Mouse (Mus musculus): ENCODE measurements around the gene Arrb1. TPM values are rescaled to one million over a fixed set of nuclear protein-coding genes. Genes with fewer than 3 reads are reported as not detected.
A peak's percentile ranks its signal among the peaks of the same experiment; 100 is the strongest.

The Arrb1 gene
- total RNA-seq, 2 experiments from 2014 or later: 59.0 to 96.2 TPM

- ATAC-seq (replicated peaks; ENCODE audit: low FRiP score, low TSS enrichment, poor library complexity, severe bottlenecking): peak; percentile 27
These were observed 655 bp downstream of the Arrb1 start for GRCm38 (mm10) chr7:99535741-99536501.

DNA sequence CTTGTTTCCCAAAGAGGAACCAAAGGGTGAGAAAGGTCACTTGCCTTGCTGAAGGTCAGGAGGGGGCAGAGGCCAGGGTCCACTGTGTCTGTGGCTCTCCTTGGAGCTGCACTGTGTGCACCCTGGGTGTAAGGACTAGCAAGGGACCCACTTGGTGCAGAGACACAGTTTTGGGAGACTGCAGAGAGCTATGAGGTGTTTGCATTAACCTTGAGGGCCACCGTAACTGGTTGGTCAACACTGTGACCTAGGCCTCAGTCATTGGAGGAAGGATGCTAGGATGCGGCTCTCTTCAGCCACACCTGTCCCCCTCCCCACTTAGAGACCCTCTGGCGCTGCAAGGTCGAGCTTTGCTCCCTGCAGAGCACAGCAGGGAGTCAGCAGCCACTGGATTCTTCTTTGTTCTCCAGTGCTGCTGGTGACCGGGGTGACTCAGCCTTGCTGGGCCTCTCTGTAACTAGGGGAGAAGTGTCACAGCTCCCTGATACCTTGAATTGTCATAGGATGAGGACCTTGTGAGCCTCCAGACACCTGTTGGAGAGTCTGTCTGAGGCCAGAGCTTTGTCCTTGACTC, 2.0 kb downstream of the Arrb1 start:
- ATAC-seq (replicated peaks; ENCODE audit: low FRiP score, low TSS enrichment, poor library complexity, severe bottlenecking): no peak

- ATAC-seq (replicated peaks; ENCODE audit: low FRiP score, low TSS enrichment, poor library complexity, severe bottlenecking): no peak
These were observed 3.2 kb downstream of the Arrb1 start for GRCm38 (mm10) chr7:99538421-99538820.

- ATAC-seq (replicated peaks; ENCODE audit: low FRiP score, low TSS enrichment, poor library complexity, severe bottlenecking): no peak
These were observed 4.1 kb downstream of the Arrb1 start for GRCm38 (mm10) chr7:99539201-99539891.

- no peak for ATAC-seq (replicated peaks; ENCODE audit: low FRiP score, low TSS enrichment, poor library complexity, severe bottlenecking)
These were observed 4.8 kb downstream of the Arrb1 start for GRCm38 (mm10) chr7:99540016-99540415.

- ATAC-seq (replicated peaks; ENCODE audit: low FRiP score, low TSS enrichment, poor library complexity, severe bottlenecking): no peak
These were observed 5.9 kb downstream of the Arrb1 start for GRCm38 (mm10) chr7:99541204-99541603.

DNA sequence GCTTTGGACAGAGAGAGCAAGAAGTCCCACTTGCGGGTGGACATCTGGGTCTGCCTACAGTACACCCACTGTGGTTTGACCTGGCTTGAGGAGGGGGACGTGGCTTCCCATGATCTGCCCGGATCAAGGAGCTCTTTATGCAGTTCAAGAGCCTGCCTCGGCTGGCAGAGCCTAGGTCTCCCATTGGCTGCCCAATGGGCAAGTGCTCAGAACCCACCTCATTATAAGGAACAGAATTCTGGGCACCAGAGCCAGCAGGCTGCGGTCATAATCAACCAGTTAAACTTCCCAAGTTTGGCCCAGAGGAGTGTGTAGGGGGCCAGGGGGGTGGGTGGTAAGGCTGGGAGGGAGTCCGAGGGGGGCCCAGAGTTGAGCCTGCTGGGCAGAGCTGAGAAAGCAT, 9.0 kb downstream of the Arrb1 start:
- no peak for ATAC-seq (replicated peaks; ENCODE audit: low FRiP score, low TSS enrichment, poor library complexity, severe bottlenecking)

GRCm38 (mm10) chr7:99545885-99546745, 10.8 kb downstream of the Arrb1 start:
- ATAC-seq (replicated peaks; ENCODE audit: low FRiP score, low TSS enrichment, poor library complexity, severe bottlenecking): peak; percentile 71

GRCm38 (mm10) chr7:99547584-99548487, 12.6 kb downstream of the Arrb1 start:
- ATAC-seq (replicated peaks; ENCODE audit: low FRiP score, low TSS enrichment, poor library complexity, severe bottlenecking): no peak

GRCm38 (mm10) chr7:99549668-99550067, 14.4 kb downstream of the Arrb1 start:
- ATAC-seq (replicated peaks; ENCODE audit: low FRiP score, low TSS enrichment, poor library complexity, severe bottlenecking): no peak

- ATAC-seq (replicated peaks; ENCODE audit: low FRiP score, low TSS enrichment, poor library complexity, severe bottlenecking): no peak
These were observed 16.4 kb downstream of the Arrb1 start for GRCm38 (mm10) chr7:99551623-99552022.

GRCm38 (mm10) chr7:99553222-99553884, 18.1 kb downstream of the Arrb1 start:
- no peak for ATAC-seq (replicated peaks; ENCODE audit: low FRiP score, low TSS enrichment, poor library complexity, severe bottlenecking)

GRCm38 (mm10) chr7:99553885-99554269, 18.6 kb downstream of the Arrb1 start:
- ATAC-seq (replicated peaks; ENCODE audit: low FRiP score, low TSS enrichment, poor library complexity, severe bottlenecking): no peak

- ATAC-seq (replicated peaks; ENCODE audit: low FRiP score, low TSS enrichment, poor library complexity, severe bottlenecking): peak; percentile 60
These were observed 20.6 kb downstream of the Arrb1 start for GRCm38 (mm10) chr7:99555862-99556261.

- ATAC-seq (replicated peaks; ENCODE audit: low FRiP score, low TSS enrichment, poor library complexity, severe bottlenecking): no peak
These were observed 23.8 kb downstream of the Arrb1 start for GRCm38 (mm10) chr7:99559091-99559490.

DNA sequence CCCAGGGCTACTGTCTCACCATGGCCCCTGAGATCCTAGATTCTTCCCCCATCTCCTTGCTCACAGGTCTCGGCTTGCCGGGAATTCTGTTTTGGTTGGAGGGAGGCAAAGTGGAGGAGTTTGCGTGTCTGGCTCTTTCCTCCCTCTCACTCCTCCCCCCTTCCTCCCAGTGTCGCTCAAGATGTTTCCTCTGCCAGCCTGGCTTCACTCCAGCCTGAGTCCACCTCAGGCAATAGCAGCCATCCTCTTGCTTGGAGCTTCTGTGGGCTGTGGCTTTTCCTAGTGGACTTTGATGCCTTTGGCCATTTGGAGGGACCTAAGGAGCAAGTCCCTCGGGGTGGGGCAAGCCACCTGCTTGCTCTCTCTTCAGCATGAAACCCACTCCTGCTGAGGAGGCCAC, 27.2 kb downstream of the Arrb1 start:
- ATAC-seq (replicated peaks; ENCODE audit: low FRiP score, low TSS enrichment, poor library complexity, severe bottlenecking): no peak

GRCm38 (mm10) chr7:99563224-99563623, 28.0 kb downstream of the Arrb1 start:
- ATAC-seq (replicated peaks; ENCODE audit: low FRiP score, low TSS enrichment, poor library complexity, severe bottlenecking): no peak

- ATAC-seq (replicated peaks; ENCODE audit: low FRiP score, low TSS enrichment, poor library complexity, severe bottlenecking): no peak
These were observed 30.1 kb downstream of the Arrb1 start for GRCm38 (mm10) chr7:99565325-99565881.
